Mouse (Mus musculus): ENCODE results near the gene Arhgap23.

DNA sequence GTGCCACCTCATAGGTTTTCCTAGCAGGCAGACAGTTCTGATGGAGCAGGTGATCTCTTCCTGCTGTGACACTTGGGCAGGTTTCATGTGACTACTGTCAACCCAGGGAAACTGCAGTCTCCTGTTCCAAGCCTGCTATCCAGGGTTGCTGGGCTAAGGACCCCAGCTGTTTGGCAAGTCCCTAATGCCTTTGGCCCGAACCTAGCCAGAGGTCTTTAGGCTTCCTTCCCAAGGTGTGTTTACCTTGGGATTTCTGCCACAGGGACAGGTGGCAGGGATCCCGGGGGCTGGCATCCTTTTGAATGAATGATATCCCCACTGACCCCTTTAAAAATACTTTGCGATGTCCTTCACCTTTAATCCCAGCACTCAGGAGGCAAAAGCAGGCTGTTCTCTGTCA is 7.9 kb upstream of the Arhgap23 start:
- no peak for TF ChIP-seq POLR2A (IDR thresholded peaks at IDR 0.05; ENCODE audit: extremely low read depth, insufficient read depth, low read length)
- TF ChIP-seq CTCF (IDR thresholded peaks at IDR 0.05; ENCODE audit: low read depth, low read length): no peak

All from liver, adult 2 months (tissue).